Mouse (Mus musculus) adrenal gland (tissue): ENCODE measurements around the gene Ccl17.

Experiments
- intact Hi-C: fragments of 180-260 bp; cut with DNase I; formaldehyde crosslinking; loops from one replicate; pipeline ENCODE4 v1.15.1; 2025

Gene Ccl17

GRCm38 (mm10) chr8:94787524-94788501, 22.4 kb upstream of the Ccl17 start:
- intact Hi-C loops, result no loop called here

GRCm38 (mm10) chr8:94789256-94789955, 20.8 kb upstream of the Ccl17 start:
- intact Hi-C loops, result no loop called here

- intact Hi-C loops, result no loop called here
These were observed 15.9 kb upstream of the Ccl17 start for GRCm38 (mm10) chr8:94794368-94794767.

- intact Hi-C loops, result no loop called here
These were observed 15.5 kb upstream of the Ccl17 start for GRCm38 (mm10) chr8:94794782-94795181.

- intact Hi-C loops, result no loop called here
These were observed 9.8 kb upstream of the Ccl17 start for GRCm38 (mm10) chr8:94800278-94800968.

- intact Hi-C loops, result no loop called here
These were observed 8.8 kb upstream of the Ccl17 start for GRCm38 (mm10) chr8:94801293-94802095.

- intact Hi-C loops, result no loop called here
These were observed 7.9 kb upstream of the Ccl17 start for GRCm38 (mm10) chr8:94802375-94802774.

- intact Hi-C loops, result no loop called here
These were observed 6.7 kb upstream of the Ccl17 start for GRCm38 (mm10) chr8:94803551-94803950.

GRCm38 (mm10) chr8:94804546-94805340, 5.5 kb upstream of the Ccl17 start:
- intact Hi-C loops, result loop anchor here (5.0 kb wide), 1 partner anchor 32 kb away; the partner anchor contains the start of gene Cx3cl1

- intact Hi-C loops, result loop anchor here (5.0 kb wide), 1 partner anchor 34 kb away; the partner anchor contains the start of gene Cx3cl1
These were observed 4.4 kb upstream of the Ccl17 start for GRCm38 (mm10) chr8:94805811-94806210.

- intact Hi-C loops, result loop anchor here (5.0 kb wide), 1 partner anchor 35 kb away; the partner anchor contains the start of gene Cx3cl1
These were observed 2.7 kb upstream of the Ccl17 start for GRCm38 (mm10) chr8:94807506-94807905.

GRCm38 (mm10) chr8:94808372-94808771, 1.9 kb upstream of the Ccl17 start:
- intact Hi-C loops, result loop anchor here (5.0 kb wide), 1 partner anchor 36 kb away; the partner anchor contains the start of gene Cx3cl1

- intact Hi-C loops, result loop anchor here (10.0 kb wide), 1 partner anchor 216 kb away; no protein-coding TSS in a partner anchor
These were observed 602 bp downstream of the Ccl17 start for GRCm38 (mm10) chr8:94810855-94811254.

- intact Hi-C loops, result loop anchor here (1.0 to 10.0 kb wide), 2 partner anchors 107 to 217 kb away; no protein-coding TSS in a partner anchor
These were observed 1.4 kb downstream of the Ccl17 start for GRCm38 (mm10) chr8:94811654-94812053.

GRCm38 (mm10) chr8:94812645-94813098, 2.4 kb downstream of the Ccl17 start:
- intact Hi-C loops, result loop anchor here (1.0 to 10.0 kb wide), 2 partner anchors 108 to 218 kb away; no protein-coding TSS in a partner anchor

- intact Hi-C loops, result loop anchor here (10.0 kb wide), 1 partner anchor 220 kb away; no protein-coding TSS in a partner anchor
These were observed 4.3 kb downstream of the Ccl17 start for GRCm38 (mm10) chr8:94814556-94814955.

- intact Hi-C loops, result loop anchor here (10.0 kb wide), 1 partner anchor 223 kb away; no protein-coding TSS in a partner anchor
These were observed 7.7 kb downstream of the Ccl17 start for GRCm38 (mm10) chr8:94817933-94818332.

- intact Hi-C loops, result loop anchor here (5.0 to 10.0 kb wide), 2 partner anchors 88 to 225 kb away; no protein-coding TSS in a partner anchor
These were observed 9.5 kb downstream of the Ccl17 start for GRCm38 (mm10) chr8:94819671-94820179.

GRCm38 (mm10) chr8:94820553-94820952, 10.3 kb downstream of the Ccl17 start:
- intact Hi-C loops, result loop anchor here (5.0 kb wide), 1 partner anchor 87 kb away; no protein-coding TSS in a partner anchor
